ENCODE assay signal across 19 mouse cellular contexts in genomic region chr13:38574668-38575067, GRCm38 (mm10). TPM values are rescaled to one million over a fixed set of nuclear protein-coding genes. Genes with fewer than 3 reads are reported as not detected.
DNase-seq lines count a peak whose midpoint lies in the region; ATAC-seq lines count a peak whose summit lies in the region.
"Had no signal": no experiment of that assay in that cellular context is flagged by ENCODE, and none has a peak within 500 bp of the region (broad histone marks: within the 10 kb centered on the region; RNA-seq: fewer than 3 reads in every experiment).

No protein-coding gene starts in this region.

- H3K36me3 ChIP-seq in hindbrain, embryonic 12.5 days: no peaks in the 10 kb centered on the region
- H3K36me3 ChIP-seq: embryonic facial prominence, embryonic 13.5 days; heart, embryonic 10.5 days; hindbrain, embryonic 15.5 days had no signal

- 79% methylated on average over 3 of the region's 3 CpGs for WGBS in hindbrain, embryonic 12.5 days

- H3K27me3 ChIP-seq in hindbrain, embryonic 12.5 days: no peaks in the 10 kb centered on the region
- H3K27me3 ChIP-seq: embryonic facial prominence, embryonic 13.5 days; forebrain, embryonic 13.5 days; hindbrain, embryonic 15.5 days had no signal

- no peak overlapping the region for H3K4me3 ChIP-seq in hindbrain, embryonic 12.5 days
- H3K4me3 ChIP-seq: embryonic facial prominence, embryonic 13.5 days; forebrain, embryonic 13.5 days; gastrocnemius, adult 2 months; heart, embryonic 10.5 days; hindbrain, embryonic 15.5 days had no signal

- H3K9ac ChIP-seq in hindbrain, embryonic 12.5 days: no peak overlapping the region
- H3K9ac ChIP-seq: embryonic facial prominence, embryonic 13.5 days; forebrain, embryonic 13.5 days; hindbrain, embryonic 15.5 days had no signal

- no peak overlapping the region for H3K4me2 ChIP-seq in hindbrain, embryonic 12.5 days (replicated peaks)
- H3K4me2 ChIP-seq: embryonic facial prominence, embryonic 13.5 days; forebrain, embryonic 13.5 days; hindbrain, embryonic 15.5 days had no signal

- H3K4me1 ChIP-seq in hindbrain, embryonic 12.5 days: no peaks in the 10 kb centered on the region
- H3K4me1 ChIP-seq: embryonic facial prominence, embryonic 13.5 days; forebrain, embryonic 13.5 days; hindbrain, embryonic 15.5 days had no signal

- peak; percentile 46 for DNase-seq in brain, adult 2 months (ENCODE audit: low read depth, low spot score)
- peak; percentile 63 to 84 for DNase-seq in layer of hippocampus, adult 18-20 months (ENCODE audit: low spot score in 2 of 2)
- peak; percentile 68 for DNase-seq in layer of hippocampus, adult 9-11 months
- peak; percentile 50 to 62 for DNase-seq in layer of hippocampus, postnatal 36 days
- no peak for DNase-seq in heart, adult 9 months (ENCODE audit: low spot score in 2 of 2)
- no peak for DNase-seq in urinary bladder, postnatal 36 days (ENCODE audit: low spot score in 2 of 2)
- DNase-seq: adrenal gland, postnatal 14 days; cerebellum, adult 18-20 months; cerebellum, adult 9-11 months; cerebellum, postnatal 36 days; gastrocnemius, adult 2 months; gastrocnemius, postnatal 25 days; heart, postnatal 10 days; heart, postnatal 4 days had no signal

- H3K27ac ChIP-seq in hindbrain, embryonic 12.5 days: no peak overlapping the region
- H3K27ac ChIP-seq: embryonic facial prominence, embryonic 13.5 days; forebrain, embryonic 13.5 days; gastrocnemius, adult 2 months; heart, embryonic 10.5 days; hindbrain, embryonic 15.5 days had no signal

- no peak for ATAC-seq in hindbrain, embryonic 12.5 days (ENCODE audit: low FRiP score)
- ATAC-seq: forebrain, embryonic 13.5 days had no signal

- H3K9me3 ChIP-seq in hindbrain, embryonic 12.5 days (replicated peaks): peaks cover 8% of the 10 kb centered on the region; the same call in 1 of the 2 replicates
- H3K9me3 ChIP-seq: embryonic facial prominence, embryonic 13.5 days; forebrain, embryonic 13.5 days; heart, embryonic 10.5 days; hindbrain, embryonic 15.5 days had no signal

RNA-seq across cellular contexts. Expression of gene Txndc5, which starts 46.0 kb away (rescaled TPM):
- 10 to 100 TPM; 47.4 to 51.0 TPM for total RNA-seq in layer of hippocampus, adult 18-20 months (2021)
- 10 to 100 TPM; 42.9 to 44.3 TPM for total RNA-seq in layer of hippocampus, postnatal 36 days (2021)
- 155 and 156 TPM in 2 replicates for polyA plus RNA-seq in hindbrain, embryonic 12.5 days (2016; fragmentation: Nextera tagmentation; extraction: Ambion mirVana)

Comparison
In these comparisons a context has a peak if more than half of its experiments do, and no peak if none do; other contexts are left out.
1. DNase-seq: peak in brain, adult 2 months (single experiment), layer of hippocampus, adult 18-20 months (2 of 2), layer of hippocampus, adult 9-11 months (single experiment) and layer of hippocampus, postnatal 36 days (2 of 2); none in heart, adult 9 months (0 of 2) and urinary bladder, postnatal 36 days (0 of 2).